Mouse (Mus musculus): ENCODE measurements around the gene Prok2.

GRCm38 (mm10) chr6:99732673-99733072, 6.5 kb upstream of the Prok2 start:
- TF ChIP-seq CTCF (IDR thresholded peaks at IDR 0.05 in 2 of 3, conservative IDR thresholded peaks at IDR 0.05 in 1 of 3; ENCODE audit: control insufficient read depth in 1 of 3, insufficient read depth in 1 of 3, low read depth in 2 of 3, low read length in 3 of 3, poor library complexity in 1 of 3, severe bottlenecking in 1 of 3) = no peak
- no peak for TF ChIP-seq HCFC1 (IDR thresholded peaks at IDR 0.05; ENCODE audit: low read depth, low read length)
- TF ChIP-seq USF2 (IDR thresholded peaks at IDR 0.05; ENCODE audit: borderline replicate concordance in 1 of 2, insufficient read depth in 1 of 2, low read depth in 1 of 2, low read length in 2 of 2) = no peak
- TF ChIP-seq TCF12 (IDR thresholded peaks at IDR 0.05; ENCODE audit: low read depth, low read length) = no peak
- no peak for TF ChIP-seq MAFK (IDR thresholded peaks at IDR 0.05; ENCODE audit: borderline replicate concordance, low read depth, low read length)

Measured in MEL (cell line).